Mouse (Mus musculus): ENCODE measurements at regions not wholly inside any gene's neighbourhood (a gene's known extent, or its start where the extent isn't known, plus 50 kb on each side); places are given as distances from the start of the nearest gene placed in this dataset.
"Not testable (repeated sequence)": the region's sequence is repeated elsewhere in the genome, so short reads cannot be mapped to it uniquely, and the experiment has no call there.

- no peak for ATAC-seq (replicated peaks; ENCODE audit: low FRiP score, poor library complexity, severe bottlenecking)
Observed at GRCm38 (mm10) chr7:118320307-118320706, 76.8 kb upstream of the Smg1 start.

DNA sequence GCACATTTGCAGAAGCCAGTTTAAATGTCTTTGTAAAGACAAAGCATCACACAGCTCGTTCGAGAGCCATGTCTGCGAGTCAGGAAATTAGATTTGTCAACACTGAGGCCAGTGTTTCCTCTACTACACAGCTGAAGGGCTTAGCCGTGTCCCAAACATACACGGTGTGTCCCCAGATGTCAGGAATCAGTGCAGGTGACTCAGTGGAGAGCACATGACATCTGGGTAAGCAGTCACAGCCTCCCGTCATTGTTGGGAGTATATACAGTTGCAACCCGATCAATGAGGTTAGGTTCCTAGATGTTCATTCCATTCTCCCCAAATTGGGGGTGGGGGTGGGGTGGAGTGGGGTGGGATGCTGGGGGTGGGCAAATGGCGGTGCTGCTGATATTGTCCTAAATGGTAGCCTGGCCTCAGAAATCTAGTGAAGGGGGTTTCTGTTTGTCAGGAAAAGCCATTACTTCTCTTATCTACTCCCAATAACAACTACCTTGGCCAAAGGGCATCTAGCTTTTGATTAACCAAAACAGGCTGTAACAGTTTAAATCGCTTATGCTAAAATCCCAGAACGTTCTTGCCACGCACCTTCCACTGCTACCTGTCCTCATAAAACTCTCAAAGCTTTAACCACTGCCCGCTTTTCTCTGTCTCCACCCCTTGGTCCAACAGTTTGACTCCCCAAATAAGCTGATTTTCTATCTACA, 75.1 kb upstream of the Smg1 start:
- no peak for ATAC-seq (replicated peaks; ENCODE audit: low FRiP score, poor library complexity, severe bottlenecking)

DNA sequence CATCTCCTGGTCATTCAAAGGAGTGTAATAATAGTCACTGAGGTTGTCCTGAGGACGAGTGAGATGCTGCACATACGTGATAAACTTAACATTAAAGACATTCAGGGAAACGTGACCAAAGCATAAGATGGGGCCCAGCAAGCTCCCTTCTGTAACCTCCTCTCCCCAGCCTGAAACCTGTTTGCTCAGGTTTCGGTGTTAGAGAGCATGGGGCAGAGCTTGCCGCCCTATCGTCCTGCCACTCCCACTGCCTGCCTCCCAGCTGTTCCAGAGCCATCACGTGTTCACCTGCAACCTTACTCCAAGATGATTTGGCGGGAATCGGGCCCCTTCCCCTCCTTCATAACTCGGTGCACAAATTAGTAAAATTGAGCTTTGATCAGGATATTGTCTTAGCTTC, 71.4 kb upstream of the Smg1 start:
- ATAC-seq (replicated peaks; ENCODE audit: low FRiP score, poor library complexity, severe bottlenecking) = not testable (repeated sequence)

DNA sequence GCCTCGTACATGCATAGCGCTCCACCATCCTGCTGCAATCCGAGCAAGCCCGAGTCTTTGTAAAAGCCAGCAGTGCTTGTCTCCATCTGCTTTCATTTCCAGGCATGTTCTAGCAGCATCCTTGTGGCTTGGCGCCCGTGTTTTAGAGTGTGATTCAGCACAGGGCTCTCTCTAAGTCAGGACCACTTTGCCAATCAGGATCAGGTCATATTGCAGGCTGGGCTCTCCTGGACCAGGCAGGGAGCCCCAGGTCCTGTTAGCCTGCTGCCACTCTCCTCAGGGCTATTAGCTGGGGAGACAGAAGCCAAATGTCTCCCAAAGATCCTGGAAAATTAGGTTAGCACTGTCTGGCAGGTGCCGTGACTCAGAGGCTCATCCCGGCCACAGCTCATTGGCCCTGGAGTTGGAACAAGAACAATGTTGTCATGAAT, 70.8 kb upstream of the Smg1 start:
- ATAC-seq (replicated peaks; ENCODE audit: low FRiP score, poor library complexity, severe bottlenecking) = no peak

DNA sequence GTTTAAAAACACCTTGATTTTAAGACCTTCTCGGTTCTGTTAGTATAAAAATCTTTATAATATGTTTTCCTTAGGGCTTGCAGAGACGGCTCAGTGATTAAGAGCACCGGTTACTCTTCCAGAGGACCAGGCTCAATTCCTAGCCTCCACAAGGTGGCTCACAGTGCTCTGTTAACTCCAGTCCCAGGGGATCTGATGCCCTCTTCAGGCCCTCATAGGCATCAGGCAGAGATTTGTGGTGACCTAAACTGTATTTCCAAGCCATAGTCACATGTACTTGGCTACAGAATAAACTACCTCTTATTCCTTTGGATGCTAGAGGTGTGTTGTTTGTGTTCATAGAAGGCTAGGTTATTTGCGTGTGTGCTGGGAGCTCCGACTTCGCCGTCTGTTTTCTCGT, 70.3 kb upstream of the Smg1 start:
- no peak for ATAC-seq (replicated peaks; ENCODE audit: low FRiP score, poor library complexity, severe bottlenecking)

GRCm38 (mm10) chr7:118309733-118310132, 66.3 kb upstream of the Smg1 start:
- no peak for ATAC-seq (replicated peaks; ENCODE audit: low FRiP score, poor library complexity, severe bottlenecking)

DNA sequence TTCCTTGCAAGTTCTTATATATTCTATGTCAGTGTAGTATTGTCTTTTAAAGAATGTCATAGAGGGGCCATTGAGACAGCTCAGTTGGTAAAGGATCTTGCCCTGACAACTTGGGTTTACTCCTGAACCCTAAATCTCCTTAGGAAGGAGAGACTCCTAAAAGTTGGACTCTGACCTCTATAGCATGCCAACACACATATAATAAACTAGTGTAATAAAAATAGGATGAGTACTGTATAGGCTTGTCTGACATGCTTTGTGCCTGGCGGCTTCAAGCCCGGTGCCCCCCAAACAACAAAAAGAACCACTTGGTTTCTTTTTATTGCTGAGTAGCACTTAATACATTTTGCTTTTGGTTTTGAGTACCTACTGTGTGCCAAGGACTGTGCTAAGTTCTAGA, 65.4 kb upstream of the Smg1 start:
- ATAC-seq (replicated peaks; ENCODE audit: low FRiP score, poor library complexity, severe bottlenecking) = no peak

DNA sequence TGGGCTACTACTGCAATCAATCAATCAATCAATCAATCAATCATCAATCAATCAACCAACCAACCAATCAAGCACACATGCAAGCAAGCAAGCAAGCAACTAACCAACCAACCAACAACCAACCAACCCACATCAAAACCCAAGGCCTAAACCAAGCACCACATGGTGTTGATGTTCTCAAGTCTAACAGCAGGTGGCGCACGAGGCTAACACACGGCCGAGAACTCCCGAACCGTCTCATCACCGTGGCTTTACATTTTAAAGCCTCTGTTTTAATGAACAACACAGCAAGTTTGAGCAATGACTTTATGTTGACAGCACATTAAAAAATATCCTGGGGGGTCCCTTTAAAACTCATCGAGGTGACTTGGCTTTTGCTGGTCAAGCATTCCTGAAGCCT, 61.3 kb upstream of the Smg1 start:
- ATAC-seq (replicated peaks; ENCODE audit: low FRiP score, poor library complexity, severe bottlenecking) = peak; percentile 89

GRCm38 (mm10) chr7:118304338-118304737, 60.9 kb upstream of the Smg1 start:
- no peak for ATAC-seq (replicated peaks; ENCODE audit: low FRiP score, poor library complexity, severe bottlenecking)

DNA sequence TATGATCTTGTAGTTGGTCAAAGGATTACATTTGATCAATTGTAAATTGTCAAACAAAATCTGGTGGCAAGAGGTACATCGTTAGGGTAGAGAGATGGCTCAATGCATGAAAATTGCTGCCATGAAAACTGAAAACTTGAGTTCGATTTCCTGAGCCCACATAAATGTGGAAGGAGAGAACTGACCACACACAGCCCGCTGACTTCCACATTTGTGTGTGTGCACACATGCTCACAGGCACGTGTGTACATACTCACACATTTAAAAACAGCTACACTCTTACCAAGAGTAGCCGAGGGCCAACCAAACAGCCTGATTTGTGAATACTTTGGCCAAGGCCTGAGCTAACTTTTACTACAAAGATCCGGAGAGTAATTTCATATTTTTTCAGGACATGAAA, 60.5 kb upstream of the Smg1 start:
- no peak for ATAC-seq (replicated peaks; ENCODE audit: low FRiP score, poor library complexity, severe bottlenecking)

DNA sequence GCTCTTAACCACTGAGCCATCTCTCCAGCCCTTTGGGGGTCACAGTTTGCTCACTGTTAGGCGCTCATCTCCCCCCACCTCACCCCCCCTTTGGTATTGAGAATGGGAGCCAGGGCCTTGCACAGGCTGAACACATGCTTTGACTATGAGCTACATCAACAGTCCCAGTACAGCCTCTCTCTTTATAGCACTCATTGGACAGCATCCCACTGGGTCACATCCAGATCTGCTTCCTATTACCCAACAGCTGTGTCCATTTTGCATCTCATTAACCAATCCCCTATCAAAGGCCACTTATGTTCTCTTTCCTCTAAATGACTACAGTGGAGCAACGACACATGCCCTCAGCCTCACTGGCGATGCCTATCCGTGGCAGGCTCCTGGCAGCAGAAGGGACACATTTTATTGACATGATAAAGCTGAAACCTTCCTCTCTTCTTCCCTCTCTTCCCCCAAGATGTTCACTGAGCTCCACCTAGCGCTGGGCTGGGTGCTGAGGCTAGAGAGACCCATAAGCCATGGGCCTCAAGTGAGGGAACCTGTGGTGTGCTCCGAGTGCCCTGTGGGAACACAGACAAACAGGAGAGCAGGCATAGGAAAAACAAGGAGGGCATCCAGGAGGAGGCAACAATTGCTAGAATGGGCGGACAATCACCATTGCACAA, 57.3 kb upstream of the Smg1 start:
- no peak for ATAC-seq (replicated peaks; ENCODE audit: low FRiP score, poor library complexity, severe bottlenecking)

GRCm38 (mm10) chr7:118297613-118298012, 54.1 kb upstream of the Smg1 start:
- no peak for ATAC-seq (replicated peaks; ENCODE audit: low FRiP score, poor library complexity, severe bottlenecking)

- no peak for ATAC-seq (replicated peaks; ENCODE audit: low FRiP score, poor library complexity, severe bottlenecking)
Observed at GRCm38 (mm10) chr7:118296856-118297518, 53.5 kb upstream of the Smg1 start.

DNA sequence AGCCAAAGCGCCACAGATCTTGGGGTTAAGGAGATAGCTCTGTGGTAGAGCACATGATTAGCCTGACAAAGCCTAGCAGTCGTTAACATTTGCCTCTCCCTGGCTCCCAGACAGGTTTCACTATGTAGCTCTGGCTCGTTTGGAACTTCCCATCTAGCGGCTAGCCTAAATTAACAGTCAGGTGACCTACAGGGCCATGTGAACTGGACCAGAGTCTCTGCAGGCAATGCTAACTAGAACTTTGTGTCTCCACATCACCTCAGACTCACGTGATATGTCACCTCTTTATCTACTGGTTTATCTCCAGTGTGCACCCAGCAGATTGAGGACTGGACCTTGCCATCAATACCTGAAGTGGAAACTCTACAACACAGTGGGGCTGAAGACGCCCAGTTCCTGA, 52.4 kb upstream of the Smg1 start:
- ATAC-seq (replicated peaks; ENCODE audit: low FRiP score, poor library complexity, severe bottlenecking) = no peak

GRCm38 (mm10) chr7:118295275-118295674, 51.8 kb upstream of the Smg1 start:
- no peak; the same call in 1 of the 2 replicates for ATAC-seq (replicated peaks; ENCODE audit: low FRiP score, poor library complexity, severe bottlenecking)

GRCm38 (mm10) chr7:118294637-118295036, 51.2 kb upstream of the Smg1 start:
- no peak for ATAC-seq (replicated peaks; ENCODE audit: low FRiP score, poor library complexity, severe bottlenecking)

Data from erythroblast, adult 5-6 weeks (primary cell).